Mouse (Mus musculus): Measurements from ENCODE around the gene Prmt3.

Gene Prmt3

GRCm38 (mm10) chr7:49859820-49860219 lies 81.7 kb downstream of the Prmt3 start:
- no peak for DNase-seq

- DNase-seq: no peak
These were observed 83.0 kb downstream of the Prmt3 start for GRCm38 (mm10) chr7:49861196-49861595.

DNA sequence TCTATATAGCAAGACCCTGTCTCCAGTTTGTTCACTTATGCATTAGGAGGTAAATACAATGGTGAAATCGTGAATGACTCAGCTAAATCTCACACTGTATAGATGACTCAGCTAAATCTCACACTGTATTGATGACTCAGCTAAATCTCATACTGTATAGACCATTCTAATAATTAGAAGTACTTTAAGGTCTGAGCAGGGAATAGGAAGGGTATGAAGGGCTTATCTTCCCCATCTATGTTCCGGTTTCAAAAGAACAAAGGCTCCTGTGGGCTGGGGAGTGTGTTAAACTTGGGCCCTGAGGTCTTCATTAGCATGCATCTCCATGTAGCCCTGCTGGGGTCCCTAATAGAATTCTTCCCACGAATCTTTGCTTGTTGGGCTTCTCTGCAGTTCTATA lies 85.6 kb downstream of the Prmt3 start:
- DNase-seq: no peak

- no peak for DNase-seq
These were observed 91.5 kb downstream of the Prmt3 start for GRCm38 (mm10) chr7:49869656-49870055.

GRCm38 (mm10) chr7:49870276-49870675 lies 92.1 kb downstream of the Prmt3 start:
- no peak for DNase-seq

- no peak for DNase-seq
These were observed 99.2 kb downstream of the Prmt3 start for GRCm38 (mm10) chr7:49877307-49877706.

GRCm38 (mm10) chr7:49879051-49879450 lies 100.9 kb downstream of the Prmt3 start:
- DNase-seq: no peak

DNA sequence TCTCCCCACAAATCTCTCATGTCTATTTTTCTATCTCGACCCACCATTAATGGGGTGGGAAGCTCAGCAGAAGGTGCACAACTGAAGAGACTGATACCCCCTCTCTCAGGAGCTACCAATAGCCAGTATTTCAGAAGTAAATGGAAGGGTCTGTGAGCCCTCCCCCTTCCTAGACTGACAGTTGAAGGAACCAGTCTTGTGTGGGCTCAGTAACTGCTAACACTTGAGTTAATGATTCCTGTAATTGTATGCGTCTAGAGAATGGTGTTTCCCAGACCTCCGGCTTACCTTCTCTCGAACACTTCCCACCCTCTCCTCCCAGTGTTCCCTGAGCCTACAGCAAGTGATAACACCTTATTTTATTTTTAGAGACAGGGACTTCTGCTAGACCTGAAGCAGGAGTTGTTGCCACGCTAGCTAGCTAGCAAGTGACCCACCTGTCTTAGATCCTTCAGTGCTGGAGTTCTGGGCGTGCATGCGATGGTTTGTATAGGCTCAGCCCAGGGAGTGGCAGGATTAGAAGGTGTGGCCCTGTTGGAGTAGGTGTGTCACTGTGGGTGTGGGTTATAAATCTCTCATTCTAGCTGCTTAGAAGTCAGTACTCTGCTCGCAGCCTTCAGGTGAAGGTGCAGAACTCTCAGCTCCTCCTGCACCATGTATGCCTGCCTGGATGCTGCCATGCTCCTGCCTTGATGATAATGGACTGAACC lies 102.0 kb downstream of the Prmt3 start:
- DNase-seq: no peak

DNA sequence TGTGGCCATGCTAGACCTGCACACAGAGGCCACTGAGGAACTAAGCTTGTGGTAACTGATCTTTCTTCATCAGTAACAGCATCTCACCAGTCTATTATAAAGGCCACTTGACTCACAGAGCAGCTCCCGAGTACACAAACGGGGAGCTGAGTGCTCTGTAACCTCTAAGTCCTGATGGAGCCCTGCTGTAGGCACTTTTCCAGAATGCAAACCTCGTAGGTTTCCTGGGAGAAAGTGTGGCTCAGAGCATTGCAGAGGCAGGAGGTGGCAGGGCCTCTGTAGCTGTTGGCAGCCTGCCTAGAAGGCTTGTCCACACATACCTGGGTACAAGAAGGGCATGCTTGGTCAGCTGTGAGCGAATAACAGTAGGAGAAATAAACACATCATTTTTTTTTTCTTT lies 104.1 kb downstream of the Prmt3 start:
- DNase-seq: no peak

- no peak for DNase-seq
These were observed 104.7 kb downstream of the Prmt3 start for GRCm38 (mm10) chr7:49882694-49883389.

- no peak for DNase-seq
These were observed 109.7 kb downstream of the Prmt3 start for GRCm38 (mm10) chr7:49887776-49888390.

DNA sequence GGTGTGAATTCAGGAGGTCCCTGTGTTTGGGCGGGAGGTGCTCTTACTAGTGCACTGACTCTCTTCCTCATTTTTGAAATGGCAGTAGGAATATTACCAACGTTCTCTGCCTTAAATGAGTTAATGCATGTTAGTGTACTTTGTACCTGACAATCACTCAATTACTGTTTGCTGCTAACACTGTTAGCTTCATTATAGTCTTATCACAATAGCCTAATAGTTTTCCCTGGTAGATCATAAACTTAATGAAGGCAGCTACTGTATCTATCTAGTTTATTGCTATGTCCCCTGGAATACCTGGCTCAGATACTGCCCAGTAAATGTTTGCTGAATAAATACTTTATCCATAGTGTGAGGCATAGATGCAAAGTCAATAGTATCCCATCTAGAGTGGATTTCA lies 116.6 kb downstream of the Prmt3 start:
- DNase-seq: no peak

DNA sequence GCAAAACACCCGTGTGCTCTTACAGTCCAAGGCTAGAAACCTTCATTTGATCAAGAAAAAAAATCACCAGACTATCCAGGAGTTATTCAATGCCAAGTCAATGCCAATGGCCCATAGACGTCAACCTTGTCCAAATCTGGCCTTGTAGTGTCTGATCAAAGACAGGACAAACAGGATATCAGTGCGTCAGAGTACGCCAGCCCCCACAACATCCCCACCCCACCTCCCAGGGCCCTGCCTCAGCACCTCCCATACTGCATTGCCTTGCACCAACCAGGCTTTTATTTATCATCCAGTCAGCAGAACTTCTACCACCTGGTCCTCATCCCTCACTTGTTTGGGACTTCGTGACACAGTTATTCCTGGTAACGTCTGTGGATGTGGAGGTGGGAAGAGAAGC lies 117.2 kb downstream of the Prmt3 start:
- DNase-seq: no peak

DNA sequence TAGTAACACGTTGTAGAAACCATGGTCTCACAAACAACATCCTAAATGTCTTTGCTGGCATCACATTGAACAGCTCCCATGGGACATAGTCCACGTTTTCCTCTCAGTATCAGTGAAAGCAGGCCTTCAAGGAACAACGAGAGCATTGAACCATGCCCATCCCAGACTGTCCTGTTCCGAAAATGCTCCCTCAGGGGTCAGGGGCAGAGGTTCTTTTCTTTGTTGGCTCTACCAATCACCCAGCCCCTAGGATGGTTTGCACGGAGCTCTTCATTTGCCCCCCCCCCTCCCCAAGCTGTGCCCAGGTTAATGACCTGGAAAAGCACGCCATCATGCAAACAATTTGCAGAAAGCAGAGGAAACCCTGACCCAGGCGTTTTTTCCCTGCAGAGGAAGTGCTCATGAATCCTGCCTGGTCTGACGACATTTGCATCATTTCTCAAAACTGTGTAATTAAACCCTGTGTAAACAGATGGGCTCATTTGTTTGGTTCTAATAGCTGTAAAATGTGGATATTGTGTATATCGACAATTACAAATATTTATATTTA lies 123.9 kb downstream of the Prmt3 start:
- DNase-seq: no peak

- no peak for DNase-seq
These were observed 129.3 kb downstream of the Prmt3 start for GRCm38 (mm10) chr7:49907191-49908171.
